Mouse (Mus musculus) CH12.LX (cell line): ENCODE results near the gene Nsl1.

ENCODE experiments used
- CTCF ChIP-seq, 2 experiments: IDR thresholded peaks in 1 of 2; conservative IDR thresholded peaks in 1 of 2; 2 replicates each; pipeline ENCODE4 v1.5.1; 2011 to 2012; ENCODE audit warnings: low read depth in 2 of 2, low read length in 2 of 2, improper control_type of control experiment in 1 of 2, inconsistent platforms in 1 of 2, mild to moderate bottlenecking in 1 of 2, moderate library complexity in 1 of 2
- EP300 ChIP-seq: IDR thresholded peaks from 2 replicates; pipeline ENCODE4 v1.6.1; 2011; ENCODE audit warnings: low read length, improper control_type of control experiment
- POLR2A ChIP-seq: IDR thresholded peaks from 2 replicates; pipeline ENCODE4 v1.6.1; 2011; ENCODE audit warnings: low read depth, mild to moderate bottlenecking, improper control_type of control experiment, low read length

GRCm38 (mm10) chr1:191124288-191124687 lies 61.5 kb downstream of the Nsl1 start:
- TF ChIP-seq EP300 (peak; percentile 41; the same call in 1 of the 2 replicates), CTCF (conservative IDR thresholded peaks at IDR 0.05 in 1 of 2, IDR thresholded peaks at IDR 0.05 in 1 of 2; ENCODE audit: low read depth in 2 of 2, low read length in 2 of 2) (no peak), POLR2A (no peak)
